Mouse (Mus musculus): ENCODE measurements around the gene Dennd2c. TPM values are rescaled to one million over a fixed set of nuclear protein-coding genes. Genes with fewer than 3 reads are reported as not detected.
A peak's percentile ranks its signal among the peaks of the same experiment; 100 is the strongest.

The Dennd2c gene
- 7.6 and 8.5 TPM in 2 replicates for polyA plus RNA-seq (2014; fragmentation: Nextera tagmentation; extraction: Ambion mirVana)

- H3K27ac ChIP-seq (replicated peaks; ENCODE audit: low read depth, low read length): peak within 1 kb of the TSS; percentile 74
- H3K4me1 ChIP-seq (ENCODE audit: control insufficient read depth, insufficient read depth, low read length): no peaks in the 10 kb centered on the region
- H3K36me3 ChIP-seq (ENCODE audit: control insufficient read depth, insufficient read depth, low read length): no peaks in the 10 kb centered on the region
- H3K4me2 ChIP-seq (ENCODE audit: low read depth, low read length): peak within 1 kb of the TSS; percentile 82
- peak; percentile 95 for DNase-seq (ENCODE audit: low spot score)
- no peaks in the 10 kb centered on the region for H3K9me3 ChIP-seq (ENCODE audit: control insufficient read depth, low read length)
- WGBS: under 1% methylated on average over 47 of the region's 72 CpGs
- no peaks in the 10 kb centered on the region for H3K27me3 ChIP-seq (replicated peaks; ENCODE audit: control insufficient read depth, insufficient read depth, low read length)
- peak within 1 kb of the TSS; percentile 79 for H3K9ac ChIP-seq (ENCODE audit: low read depth, low read length)
- H3K4me3 ChIP-seq (ENCODE audit: low read depth, low read length): peak within 1 kb of the TSS; percentile 73
- ATAC-seq (ENCODE audit: low read depth): peak; percentile 97
These were observed at the start of gene Dennd2c for GRCm38 (mm10) chr3:103102454-103103390. TSS of gene Dennd2c (plus strand) at chr3:103102604.

- no peak overlapping the region for H3K4me2 ChIP-seq (ENCODE audit: low read depth, low read length)
- 88% methylated on average over 5 of the region's 5 CpGs for WGBS
- H3K36me3 ChIP-seq (ENCODE audit: control insufficient read depth, insufficient read depth, low read length): peaks cover 74% of the 10 kb centered on the region
- H3K9ac ChIP-seq (ENCODE audit: low read depth, low read length): no peak overlapping the region
- H3K4me1 ChIP-seq (ENCODE audit: control insufficient read depth, insufficient read depth, low read length): no peaks in the 10 kb centered on the region
- DNase-seq (ENCODE audit: low spot score): no peak
- no peak overlapping the region for H3K27ac ChIP-seq (replicated peaks; ENCODE audit: low read depth, low read length)
- H3K27me3 ChIP-seq (replicated peaks; ENCODE audit: control insufficient read depth, insufficient read depth, low read length): no peaks in the 10 kb centered on the region
- H3K9me3 ChIP-seq (ENCODE audit: control insufficient read depth, low read length): no peaks in the 10 kb centered on the region
- no peak overlapping the region for H3K4me3 ChIP-seq (ENCODE audit: low read depth, low read length)
- no peak for ATAC-seq (ENCODE audit: low read depth)
These were observed 46.3 kb upstream of the Dennd2c start for GRCm38 (mm10) chr3:103056016-103056595.

GRCm38 (mm10) chr3:103057752-103058151 is 44.7 kb upstream of the Dennd2c start:
- Histone ChIP-seq H3K36me3 (ENCODE audit: control insufficient read depth, insufficient read depth, low read length) (peaks cover 75% of the 10 kb centered on the region), H3K27ac (replicated peaks; ENCODE audit: low read depth, low read length) (peak overlapping the region; percentile 99), H3K4me3 (ENCODE audit: low read depth, low read length) (peak overlapping the region; percentile 77), H3K9ac (ENCODE audit: low read depth, low read length) (peak overlapping the region; percentile 90), H3K4me1 (ENCODE audit: control insufficient read depth, insufficient read depth, low read length) (no peaks in the 10 kb centered on the region), H3K4me2 (ENCODE audit: low read depth, low read length) (peak overlapping the region; percentile 70), H3K9me3 (ENCODE audit: control insufficient read depth, low read length) (no peaks in the 10 kb centered on the region), H3K27me3 (replicated peaks; ENCODE audit: control insufficient read depth, insufficient read depth, low read length) (no peaks in the 10 kb centered on the region)
- peak; percentile 26 for DNase-seq (ENCODE audit: low spot score)
- WGBS: 6% methylated on average over 10 of the region's 10 CpGs
- ATAC-seq (ENCODE audit: low read depth): peak; percentile 15

- peak; percentile 98 for ATAC-seq (ENCODE audit: low read depth)
- Histone ChIP-seq H3K4me3 (ENCODE audit: low read depth, low read length) (peak within 1 kb of the TSS; percentile 77), H3K4me2 (ENCODE audit: low read depth, low read length) (peak within 1 kb of the TSS; percentile 70), H3K27me3 (replicated peaks; ENCODE audit: control insufficient read depth, insufficient read depth, low read length) (no peaks in the 10 kb centered on the region), H3K9ac (ENCODE audit: low read depth, low read length) (peak within 1 kb of the TSS; percentile 90), H3K27ac (replicated peaks; ENCODE audit: low read depth, low read length) (peak within 1 kb of the TSS; percentile 99), H3K4me1 (ENCODE audit: control insufficient read depth, insufficient read depth, low read length) (no peaks in the 10 kb centered on the region), H3K36me3 (ENCODE audit: control insufficient read depth, insufficient read depth, low read length) (peaks cover 76% of the 10 kb centered on the region), H3K9me3 (ENCODE audit: control insufficient read depth, low read length) (no peaks in the 10 kb centered on the region)
- peak; percentile 97 for DNase-seq (ENCODE audit: low spot score)
- 2% methylated on average over 44 of the region's 46 CpGs for WGBS
These were observed 43.9 kb upstream of the Dennd2c start, which contains the start of gene Nras for GRCm38 (mm10) chr3:103058207-103059157. TSS of gene Nras (plus strand) at chr3:103058285.

GRCm38 (mm10) chr3:103066927-103067326 is 35.5 kb upstream of the Dennd2c start:
- Histone ChIP-seq H3K4me2 (ENCODE audit: low read depth, low read length) (no peak overlapping the region), H3K36me3 (ENCODE audit: control insufficient read depth, insufficient read depth, low read length) (peaks cover 62% of the 10 kb centered on the region), H3K27ac (replicated peaks; ENCODE audit: low read depth, low read length) (no peak overlapping the region), H3K27me3 (replicated peaks; ENCODE audit: control insufficient read depth, insufficient read depth, low read length) (no peaks in the 10 kb centered on the region), H3K4me1 (ENCODE audit: control insufficient read depth, insufficient read depth, low read length) (no peaks in the 10 kb centered on the region), H3K9me3 (ENCODE audit: control insufficient read depth, low read length) (no peaks in the 10 kb centered on the region), H3K4me3 (ENCODE audit: low read depth, low read length) (no peak overlapping the region), H3K9ac (ENCODE audit: low read depth, low read length) (no peak overlapping the region)
- DNase-seq (ENCODE audit: low spot score) (no peak), ATAC-seq (ENCODE audit: low read depth) (no peak)
- 92% methylated on average over 8 of the region's 8 CpGs for WGBS

GRCm38 (mm10) chr3:103068971-103069370 is 33.4 kb upstream of the Dennd2c start:
- Histone ChIP-seq H3K27me3 (replicated peaks; ENCODE audit: control insufficient read depth, insufficient read depth, low read length) (no peaks in the 10 kb centered on the region), H3K9ac (ENCODE audit: low read depth, low read length) (no peak overlapping the region), H3K4me2 (ENCODE audit: low read depth, low read length) (no peak overlapping the region), H3K4me3 (ENCODE audit: low read depth, low read length) (no peak overlapping the region), H3K27ac (replicated peaks; ENCODE audit: low read depth, low read length) (no peak overlapping the region), H3K9me3 (ENCODE audit: control insufficient read depth, low read length) (no peaks in the 10 kb centered on the region), H3K4me1 (ENCODE audit: control insufficient read depth, insufficient read depth, low read length) (no peaks in the 10 kb centered on the region), H3K36me3 (ENCODE audit: control insufficient read depth, insufficient read depth, low read length) (peaks cover 41% of the 10 kb centered on the region)
- WGBS: 77% methylated on average over 6 of the region's 6 CpGs
- ATAC-seq (ENCODE audit: low read depth): peak; percentile 62; the same call in 1 of the 2 replicates
- peak; percentile 57 for DNase-seq (ENCODE audit: low spot score)

GRCm38 (mm10) chr3:103073771-103074170 is 28.6 kb upstream of the Dennd2c start, which contains the start of gene Ampd1:
TSS of gene Ampd1 (plus strand) at chr3:103074014.
- 61% methylated on average over 5 of the region's 5 CpGs for WGBS
- DNase-seq (ENCODE audit: low spot score): no peak
- H3K4me1 ChIP-seq (ENCODE audit: control insufficient read depth, insufficient read depth, low read length): no peaks in the 10 kb centered on the region

GRCm38 (mm10) chr3:103075871-103076270 is 26.5 kb upstream of the Dennd2c start:
- no peak overlapping the region for H3K9ac ChIP-seq (ENCODE audit: low read depth, low read length)
- no peak overlapping the region for H3K4me3 ChIP-seq (ENCODE audit: low read depth, low read length)
- H3K27me3 ChIP-seq (replicated peaks; ENCODE audit: control insufficient read depth, insufficient read depth, low read length): no peaks in the 10 kb centered on the region
- H3K27ac ChIP-seq (replicated peaks; ENCODE audit: low read depth, low read length): no peak overlapping the region
- DNase-seq (ENCODE audit: low spot score) (no peak), ATAC-seq (ENCODE audit: low read depth) (no peak)
- H3K9me3 ChIP-seq (ENCODE audit: control insufficient read depth, low read length): no peaks in the 10 kb centered on the region
- no peaks in the 10 kb centered on the region for H3K4me1 ChIP-seq (ENCODE audit: control insufficient read depth, insufficient read depth, low read length)
- H3K4me2 ChIP-seq (ENCODE audit: low read depth, low read length): no peak overlapping the region
- no peaks in the 10 kb centered on the region for H3K36me3 ChIP-seq (ENCODE audit: control insufficient read depth, insufficient read depth, low read length)
- WGBS: 82% methylated on average over 9 of the region's 9 CpGs

More at GRCm38 (mm10) chr3:103073771-103074170, 28.6 kb upstream of the Dennd2c start, which contains the start of gene Ampd1:
- Histone ChIP-seq H3K9me3 (ENCODE audit: control insufficient read depth, low read length) (no peaks in the 10 kb centered on the region), H3K9ac (ENCODE audit: low read depth, low read length) (no peak within 1 kb of the TSS), H3K4me3 (ENCODE audit: low read depth, low read length) (no peak within 1 kb of the TSS), H3K27me3 (replicated peaks; ENCODE audit: control insufficient read depth, insufficient read depth, low read length) (no peaks in the 10 kb centered on the region), H3K4me2 (ENCODE audit: low read depth, low read length) (no peak within 1 kb of the TSS), H3K36me3 (ENCODE audit: control insufficient read depth, insufficient read depth, low read length) (peaks cover 3% of the 10 kb centered on the region; the same call in 1 of the 2 replicates), H3K27ac (replicated peaks; ENCODE audit: low read depth, low read length) (no peak within 1 kb of the TSS)
- ATAC-seq (ENCODE audit: low read depth): no peak

All from embryonic facial prominence, embryonic 14.5 days (tissue).